Mouse (Mus musculus): ENCODE measurements at regions not wholly inside any gene's neighbourhood (a gene's known extent, or its start where the extent isn't known, plus 50 kb on each side); places are given as distances from the start of the nearest gene placed in this dataset.

GRCm38 (mm10) chr1:145620561-145620960 is 845.3 kb upstream of the Rgs18 start:
- TF ChIP-seq POLR2A (IDR thresholded peaks at IDR 0.05; ENCODE audit: insufficient read length, low read depth) (no peak), TCF12 (IDR thresholded peaks at IDR 0.05; ENCODE audit: insufficient read depth, poor library complexity, severe bottlenecking) (no peak), MAX (IDR thresholded peaks at IDR 0.05; ENCODE audit: low read depth) (no peak)

Measured in myocyte (in vitro differentiated cells).